Mouse (Mus musculus): ENCODE measurements around the gene Grm7. TPM values are rescaled to one million over a fixed set of nuclear protein-coding genes. Genes with fewer than 3 reads are reported as not detected.

The Grm7 gene
- polyA plus RNA-seq, 1 experiment from 2014 or later = 11.4 TPM

GRCm38 (mm10) chr6:111510768-111511459, 865.5 kb downstream of the Grm7 start:
- WGBS = 23% methylated on average over 1 of the region's 1 CpGs
- Histone ChIP-seq H3K36me3 (no peaks in the 10 kb centered on the region), H3K27me3 (no peaks in the 10 kb centered on the region), H3K4me3 (no peak overlapping the region), H3K27ac (replicated peaks) (no peak overlapping the region), H3K9me3 (no peaks in the 10 kb centered on the region), H3K4me1 (0 out of 2 replicates have a peak, but pooled peaks cover 5% of the 10 kb centered on the region), H3K4me2 (replicated peaks) (no peak overlapping the region), H3K9ac (replicated peaks) (no peak overlapping the region)
- ATAC-seq (replicated peaks) = peak; percentile 46; the same call in 1 of the 2 replicates

GRCm38 (mm10) chr6:111512359-111512758, 867.0 kb downstream of the Grm7 start:
- WGBS = 27% methylated on average over 2 of the region's 2 CpGs
- no peaks in the 10 kb centered on the region for H3K9me3 ChIP-seq
- no peak overlapping the region for H3K27ac ChIP-seq (replicated peaks)
- 0 out of 2 replicates have a peak, but pooled peaks cover 5% of the 10 kb centered on the region for H3K4me1 ChIP-seq
- H3K27me3 ChIP-seq = no peaks in the 10 kb centered on the region
- H3K4me3 ChIP-seq = no peak overlapping the region
- 0 out of 2 replicates have a peak, but pooled peaks have one; percentile 16 for ATAC-seq (replicated peaks)
- no peak overlapping the region for H3K4me2 ChIP-seq (replicated peaks)
- H3K36me3 ChIP-seq = no peaks in the 10 kb centered on the region
- no peak overlapping the region for H3K9ac ChIP-seq (replicated peaks)

GRCm38 (mm10) chr6:111521229-111521628, 875.8 kb downstream of the Grm7 start:
- H3K9me3 ChIP-seq = no peaks in the 10 kb centered on the region
- no peak overlapping the region for H3K4me3 ChIP-seq
- no peaks in the 10 kb centered on the region for H3K36me3 ChIP-seq
- no peaks in the 10 kb centered on the region for H3K27me3 ChIP-seq
- 83% methylated on average over 1 of the region's 1 CpGs for WGBS
- ATAC-seq (replicated peaks) = no peak
- no peak overlapping the region for H3K27ac ChIP-seq (replicated peaks)
- no peak overlapping the region for H3K9ac ChIP-seq (replicated peaks)
- H3K4me2 ChIP-seq (replicated peaks) = no peak overlapping the region
- no peaks in the 10 kb centered on the region for H3K4me1 ChIP-seq

GRCm38 (mm10) chr6:111522122-111522521, 876.7 kb downstream of the Grm7 start:
- ATAC-seq (replicated peaks) = no peak
- H3K4me2 ChIP-seq (replicated peaks) = no peak overlapping the region
- H3K9ac ChIP-seq (replicated peaks) = no peak overlapping the region
- H3K9me3 ChIP-seq = no peaks in the 10 kb centered on the region
- no peak overlapping the region for H3K27ac ChIP-seq (replicated peaks)
- H3K4me1 ChIP-seq = no peaks in the 10 kb centered on the region
- H3K27me3 ChIP-seq = no peaks in the 10 kb centered on the region
- H3K4me3 ChIP-seq = no peak overlapping the region
- no peaks in the 10 kb centered on the region for H3K36me3 ChIP-seq

- no peak overlapping the region for H3K4me3 ChIP-seq
- WGBS = 34% methylated on average over 2 of the region's 2 CpGs
- H3K27me3 ChIP-seq = no peaks in the 10 kb centered on the region
- no peak overlapping the region for H3K4me2 ChIP-seq (replicated peaks)
- H3K9me3 ChIP-seq = no peaks in the 10 kb centered on the region
- ATAC-seq (replicated peaks) = peak; percentile 57
- no peaks in the 10 kb centered on the region for H3K36me3 ChIP-seq
- H3K27ac ChIP-seq (replicated peaks) = no peak overlapping the region
- no peaks in the 10 kb centered on the region for H3K4me1 ChIP-seq
- H3K9ac ChIP-seq (replicated peaks) = no peak overlapping the region
Observed at GRCm38 (mm10) chr6:111529985-111530384, 884.6 kb downstream of the Grm7 start.

- H3K4me3 ChIP-seq = no peak overlapping the region
- H3K27ac ChIP-seq (replicated peaks) = no peak overlapping the region
- 57% methylated on average over 1 of the region's 1 CpGs for WGBS
- no peak for ATAC-seq (replicated peaks)
- H3K4me1 ChIP-seq = no peaks in the 10 kb centered on the region
- H3K36me3 ChIP-seq = no peaks in the 10 kb centered on the region
- no peaks in the 10 kb centered on the region for H3K27me3 ChIP-seq
- H3K4me2 ChIP-seq (replicated peaks) = no peak overlapping the region
- H3K9ac ChIP-seq (replicated peaks) = no peak overlapping the region
- no peaks in the 10 kb centered on the region for H3K9me3 ChIP-seq
Observed at GRCm38 (mm10) chr6:111558588-111558987, 913.2 kb downstream of the Grm7 start.

GRCm38 (mm10) chr6:111559459-111559858, 914.1 kb downstream of the Grm7 start:
- ATAC-seq (replicated peaks) = no peak
- WGBS = 81% methylated on average over 3 of the region's 3 CpGs

GRCm38 (mm10) chr6:111561347-111561746, 916.0 kb downstream of the Grm7 start:
- Histone ChIP-seq H3K27ac (replicated peaks) (no peak overlapping the region), H3K36me3 (no peaks in the 10 kb centered on the region), H3K4me3 (no peak overlapping the region), H3K9me3 (no peaks in the 10 kb centered on the region), H3K4me2 (replicated peaks) (no peak overlapping the region), H3K9ac (replicated peaks) (no peak overlapping the region), H3K27me3 (no peaks in the 10 kb centered on the region), H3K4me1 (no peaks in the 10 kb centered on the region)
- ATAC-seq (replicated peaks) = no peak
- 83% methylated on average over 7 of the region's 7 CpGs for WGBS

More at GRCm38 (mm10) chr6:111559459-111559858, 914.1 kb downstream of the Grm7 start:
- Histone ChIP-seq H3K4me2 (replicated peaks) (no peak overlapping the region), H3K4me3 (no peak overlapping the region), H3K9ac (replicated peaks) (no peak overlapping the region), H3K36me3 (no peaks in the 10 kb centered on the region), H3K27ac (replicated peaks) (no peak overlapping the region), H3K27me3 (no peaks in the 10 kb centered on the region), H3K4me1 (no peaks in the 10 kb centered on the region), H3K9me3 (no peaks in the 10 kb centered on the region)

GRCm38 (mm10) chr6:111571471-111572088, 926.2 kb downstream of the Grm7 start:
- WGBS = 70% methylated on average over 4 of the region's 4 CpGs
- no peak overlapping the region for H3K27ac ChIP-seq (replicated peaks)
- no peak overlapping the region for H3K9ac ChIP-seq (replicated peaks)
- H3K9me3 ChIP-seq = no peaks in the 10 kb centered on the region
- no peaks in the 10 kb centered on the region for H3K4me1 ChIP-seq
- H3K27me3 ChIP-seq = no peaks in the 10 kb centered on the region
- no peaks in the 10 kb centered on the region for H3K36me3 ChIP-seq
- H3K4me2 ChIP-seq (replicated peaks) = no peak overlapping the region
- no peak for ATAC-seq (replicated peaks)
- no peak overlapping the region for H3K4me3 ChIP-seq

- Histone ChIP-seq H3K9ac (replicated peaks) (no peak overlapping the region), H3K4me3 (no peak overlapping the region), H3K27ac (replicated peaks) (no peak overlapping the region), H3K4me2 (replicated peaks) (no peak overlapping the region), H3K9me3 (no peaks in the 10 kb centered on the region), H3K27me3 (no peaks in the 10 kb centered on the region), H3K4me1 (no peaks in the 10 kb centered on the region), H3K36me3 (no peaks in the 10 kb centered on the region)
- no peak for ATAC-seq (replicated peaks)
- 63% methylated on average over 2 of the region's 2 CpGs for WGBS
Observed at GRCm38 (mm10) chr6:111584851-111585250, 939.5 kb downstream of the Grm7 start.

GRCm38 (mm10) chr6:111587572-111587971, 942.2 kb downstream of the Grm7 start:
- Histone ChIP-seq H3K4me3 (no peak overlapping the region), H3K4me2 (replicated peaks) (no peak overlapping the region), H3K9me3 (no peaks in the 10 kb centered on the region), H3K9ac (replicated peaks) (no peak overlapping the region), H3K4me1 (no peaks in the 10 kb centered on the region), H3K27ac (replicated peaks) (no peak overlapping the region), H3K36me3 (no peaks in the 10 kb centered on the region), H3K27me3 (no peaks in the 10 kb centered on the region)
- no peak for ATAC-seq (replicated peaks)
- 95% methylated on average over 3 of the region's 3 CpGs for WGBS

GRCm38 (mm10) chr6:111601892-111602654, 956.7 kb downstream of the Grm7 start:
- no peak for ATAC-seq (replicated peaks)
- Histone ChIP-seq H3K4me1 (no peaks in the 10 kb centered on the region), H3K9me3 (no peaks in the 10 kb centered on the region), H3K27me3 (no peaks in the 10 kb centered on the region), H3K36me3 (no peaks in the 10 kb centered on the region), H3K4me2 (replicated peaks) (no peak overlapping the region), H3K9ac (replicated peaks) (no peak overlapping the region), H3K4me3 (no peak overlapping the region), H3K27ac (replicated peaks) (no peak overlapping the region)
- WGBS = 83% methylated on average over 4 of the region's 4 CpGs

Measured in forebrain, embryonic 15.5 days (tissue).